Mouse (Mus musculus): ENCODE data around the gene Gm5089.
A peak's percentile ranks its signal among the peaks of the same experiment; 100 is the strongest.

Gm5089 gene

GRCm38 (mm10) chr14:122416166-122416771, 34.6 kb downstream of the Gm5089 start:
- DNase-seq: no peak

- DNase-seq: no peak
Observed at GRCm38 (mm10) chr14:122414786-122415185, 36.1 kb downstream of the Gm5089 start.

- DNase-seq: no peak
Observed at GRCm38 (mm10) chr14:122413542-122413928, 37.4 kb downstream of the Gm5089 start.

GRCm38 (mm10) chr14:122412841-122413541, 37.9 kb downstream of the Gm5089 start:
- DNase-seq: no peak

- no peak for DNase-seq
Observed at GRCm38 (mm10) chr14:122406541-122407219, 44.2 kb downstream of the Gm5089 start.

GRCm38 (mm10) chr14:122405897-122406540, 44.9 kb downstream of the Gm5089 start:
- no peak for DNase-seq

- DNase-seq: no peak
Observed at GRCm38 (mm10) chr14:122405236-122405635, 45.7 kb downstream of the Gm5089 start.

GRCm38 (mm10) chr14:122404596-122405154, 46.2 kb downstream of the Gm5089 start:
- no peak for DNase-seq

- DNase-seq: no peak
Observed at GRCm38 (mm10) chr14:122403422-122403940, 47.4 kb downstream of the Gm5089 start.

- DNase-seq: no peak
Observed at GRCm38 (mm10) chr14:122402716-122403258, 48.1 kb downstream of the Gm5089 start.

- DNase-seq: no peak
Observed at GRCm38 (mm10) chr14:122401886-122402285, 49.0 kb downstream of the Gm5089 start.

- DNase-seq: no peak
Observed at GRCm38 (mm10) chr14:122399906-122400305, 51.0 kb downstream of the Gm5089 start.

- DNase-seq: no peak
Observed at GRCm38 (mm10) chr14:122398676-122399075, 52.2 kb downstream of the Gm5089 start.

- DNase-seq: no peak
Observed at GRCm38 (mm10) chr14:122393119-122393518, 57.8 kb downstream of the Gm5089 start.

GRCm38 (mm10) chr14:122390935-122391334, 60.0 kb downstream of the Gm5089 start:
- DNase-seq: peak; percentile 68

GRCm38 (mm10) chr14:122389684-122390370, 61.1 kb downstream of the Gm5089 start:
- peak; percentile 59 for DNase-seq

- peak; percentile 74 for DNase-seq
Observed at GRCm38 (mm10) chr14:122388431-122389031, 62.4 kb downstream of the Gm5089 start.

- DNase-seq: peak; percentile 62
Observed at GRCm38 (mm10) chr14:122387781-122388180, 63.1 kb downstream of the Gm5089 start.

- peak; percentile 79 for DNase-seq
Observed at GRCm38 (mm10) chr14:122386281-122387130, 64.4 kb downstream of the Gm5089 start.

GRCm38 (mm10) chr14:122385758-122386157, 65.2 kb downstream of the Gm5089 start:
- DNase-seq: no peak

- DNase-seq: peak; percentile 78
Observed at GRCm38 (mm10) chr14:122385238-122385534, 65.7 kb downstream of the Gm5089 start.

Measured in cerebellum, adult 9-10 months (tissue).